Mouse (Mus musculus): ENCODE data around the gene Zfp809.

The Zfp809 gene

DNA sequence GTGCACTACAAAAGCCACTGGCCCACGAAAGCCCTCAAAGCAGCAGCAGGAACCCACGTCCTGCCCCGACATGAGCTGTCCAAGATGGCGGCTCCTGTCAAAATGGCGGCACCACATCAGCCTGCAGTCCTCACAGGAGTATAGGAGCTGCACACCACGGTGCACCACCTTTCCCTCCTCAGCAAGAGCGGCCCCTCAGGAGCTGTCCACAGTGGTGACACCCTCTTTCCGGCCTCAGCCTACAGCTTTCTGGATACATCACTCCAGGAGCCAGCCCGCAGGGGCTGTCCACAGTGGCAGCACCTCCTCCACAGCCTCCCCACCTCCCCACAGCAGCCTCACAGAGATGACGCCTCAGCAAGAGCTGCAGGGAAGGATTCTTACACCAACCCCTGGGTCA lies 37.1 kb downstream of the Zfp809 start:
- DNase-seq: no peak

DNA sequence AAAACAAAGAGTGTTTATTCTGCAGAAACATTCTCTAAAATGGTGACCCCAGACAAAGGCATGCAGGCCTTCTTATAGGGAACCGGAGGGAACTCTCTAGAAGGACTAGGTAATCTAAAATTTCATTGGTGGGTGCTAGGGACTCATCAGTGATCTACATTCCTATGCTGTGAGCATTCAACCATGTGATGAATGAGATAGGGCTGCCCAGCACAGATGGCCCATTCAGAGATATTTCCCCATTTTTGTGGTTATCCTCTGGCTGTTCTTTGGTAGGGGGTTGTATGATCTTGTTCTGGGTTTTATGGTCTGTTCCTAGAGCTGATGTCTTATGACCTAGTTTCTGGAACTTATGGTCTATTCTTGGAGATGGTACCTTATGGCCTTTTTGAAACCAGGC lies 43.4 kb downstream of the Zfp809 start:
- DNase-seq: no peak

DNA sequence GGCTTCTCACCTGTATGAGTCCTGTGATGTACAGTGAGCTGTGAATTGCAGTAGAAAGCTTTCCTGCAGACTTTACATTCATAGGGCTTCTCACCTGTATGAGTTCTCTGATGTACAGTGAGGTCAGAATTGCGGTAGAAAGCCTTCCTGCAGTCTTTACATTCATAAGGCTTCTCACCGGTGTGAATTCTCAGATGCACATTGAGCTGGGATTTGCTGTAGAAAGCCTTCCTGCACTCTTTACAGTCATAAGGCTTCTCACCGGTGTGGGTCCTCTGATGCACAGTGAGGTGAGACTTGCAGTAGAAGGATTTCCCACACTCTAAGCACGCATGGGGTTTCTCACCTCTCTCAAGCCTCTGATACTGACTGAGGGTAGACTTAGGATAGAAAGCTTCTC lies 53.2 kb downstream of the Zfp809 start:
- no peak for DNase-seq
